Mouse (Mus musculus): ENCODE results near the gene Sertad1.

DNA sequence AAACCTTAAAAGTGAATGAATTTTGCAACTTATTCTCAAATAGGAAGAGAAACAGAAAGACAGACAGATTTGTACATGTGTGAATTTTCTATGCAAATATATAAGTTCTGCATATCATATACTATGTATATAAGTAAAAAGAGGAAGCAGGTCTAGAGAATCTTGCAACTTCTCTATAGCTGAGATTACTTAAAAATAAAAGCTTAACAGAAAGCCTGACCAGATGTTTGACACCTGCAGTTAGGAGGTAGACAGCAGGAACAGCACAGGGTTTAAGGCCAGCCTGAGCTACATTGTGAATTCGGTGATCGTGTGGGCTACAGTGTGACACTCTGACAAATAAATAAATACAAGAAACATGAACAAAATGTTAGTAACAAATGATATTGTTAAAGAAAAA, 35.4 kb upstream of the Sertad1 start:
- TF ChIP-seq EP300 (IDR thresholded peaks at IDR 0.05; ENCODE audit: low read depth) (no peak), CTCF (IDR thresholded peaks at IDR 0.05; ENCODE audit: low read depth) (no peak)

Data from liver, postnatal 0 days (tissue).